Mouse (Mus musculus) CD8-positive naive resting alpha-beta T cell, adult 2 months (primary cell): Measurements from ENCODE around the gene Hspb8.
A peak's percentile ranks its signal among the peaks of the same experiment; 100 is the strongest.
"Not testable (repeated sequence)": the region's sequence is repeated elsewhere in the genome, so short reads cannot be mapped to it uniquely, and the experiment has no call there.

ENCODE experiments used
- DNase-seq, 2 experiments: peaks; one replicate each; pipeline ENCODE4 v3.0.0; 2022; ENCODE audit warnings: low read depth in 2 of 2, low spot score in 2 of 2

The Hspb8 gene

GRCm38 (mm10) chr5:116396104-116396503, 26.6 kb downstream of the Hspb8 start:
- no peak for DNase-seq

- DNase-seq: no peak
Measured at GRCm38 (mm10) chr5:116392603-116393002, 30.1 kb downstream of the Hspb8 start.

- DNase-seq: no peak
Measured at GRCm38 (mm10) chr5:116389856-116390542, 32.7 kb downstream of the Hspb8 start.

GRCm38 (mm10) chr5:116389321-116389720, 33.3 kb downstream of the Hspb8 start:
- no peak for DNase-seq

GRCm38 (mm10) chr5:116387302-116387935, 35.2 kb downstream of the Hspb8 start:
- no peak for DNase-seq

- DNase-seq: peak; percentile 7 to 11
Measured at GRCm38 (mm10) chr5:116386020-116386419, 36.6 kb downstream of the Hspb8 start.

GRCm38 (mm10) chr5:116382646-116383045, 40.0 kb downstream of the Hspb8 start:
- not testable (repeated sequence) for DNase-seq

- DNase-seq: no peak
Measured at GRCm38 (mm10) chr5:116381726-116382125, 40.9 kb downstream of the Hspb8 start.

GRCm38 (mm10) chr5:116381217-116381616, 41.4 kb downstream of the Hspb8 start:
- DNase-seq: peak; percentile 5 to 24

GRCm38 (mm10) chr5:116380384-116380783, 42.3 kb downstream of the Hspb8 start:
- peak; percentile 22 to 37 for DNase-seq

GRCm38 (mm10) chr5:116378872-116379271, 43.8 kb downstream of the Hspb8 start:
- DNase-seq: no peak

- no peak for DNase-seq
Measured at GRCm38 (mm10) chr5:116367923-116368322, 54.7 kb downstream of the Hspb8 start.

GRCm38 (mm10) chr5:116366889-116367682, 55.6 kb downstream of the Hspb8 start:
- no peak for DNase-seq

- no peak for DNase-seq
Measured at GRCm38 (mm10) chr5:116361342-116361741, 61.3 kb downstream of the Hspb8 start.

GRCm38 (mm10) chr5:116360751-116361150, 61.9 kb downstream of the Hspb8 start:
- no peak for DNase-seq
